Mouse (Mus musculus): Measurements from ENCODE around the gene Car14.
A peak's percentile ranks its signal among the peaks of the same experiment; 100 is the strongest.
"Not testable (repeated sequence)": the region's sequence is repeated elsewhere in the genome, so short reads cannot be mapped to it uniquely, and the experiment has no call there.

Gene Car14

DNA sequence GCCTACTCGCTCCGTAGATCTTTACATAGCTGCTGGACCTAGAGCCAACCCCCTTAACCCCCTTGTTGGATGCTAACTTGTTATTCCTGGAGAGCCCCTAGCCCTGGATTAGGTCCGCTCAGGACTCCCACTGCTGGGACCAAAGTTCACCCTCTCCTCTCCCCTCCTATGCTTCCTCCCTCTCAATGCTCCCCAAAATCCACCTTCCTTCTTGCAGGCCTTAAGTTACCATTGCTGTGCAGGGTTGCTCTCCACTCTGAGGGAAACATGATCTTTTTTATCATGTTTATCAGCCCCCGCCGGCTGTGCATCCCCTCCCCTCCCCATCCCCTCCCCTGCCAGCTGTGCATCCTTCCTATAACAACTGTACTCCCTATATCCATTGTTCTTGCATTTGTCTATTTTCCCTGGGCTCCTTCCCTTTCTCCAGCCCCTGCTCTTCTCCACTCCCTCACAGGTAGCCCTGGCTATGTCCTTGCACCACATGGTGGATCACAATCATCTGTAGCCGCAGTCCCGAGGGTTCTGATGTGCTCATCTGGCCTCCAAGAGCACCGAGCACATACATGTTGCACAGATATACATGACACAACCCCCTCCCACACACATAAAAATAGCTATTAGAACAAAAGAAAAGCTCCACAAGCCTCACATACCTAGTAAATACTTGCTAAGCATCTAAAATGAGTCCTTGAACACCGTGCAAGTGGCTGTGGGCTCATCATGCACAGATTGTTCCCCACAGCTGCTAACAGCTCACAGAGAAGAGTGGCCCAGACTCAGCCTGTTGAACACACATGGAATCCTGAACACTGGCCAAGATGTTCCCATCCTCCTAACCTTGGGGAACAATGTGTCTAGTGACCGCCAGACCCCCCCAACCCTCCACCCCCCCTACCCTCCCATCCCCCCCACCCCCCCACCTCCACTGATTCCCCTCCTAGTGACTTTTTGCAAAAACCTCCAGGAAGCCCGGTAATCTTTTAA lies 12.1 kb downstream of the Car14 start:
- no peak for DNase-seq (ENCODE audit: low spot score in 2 of 2)

DNA sequence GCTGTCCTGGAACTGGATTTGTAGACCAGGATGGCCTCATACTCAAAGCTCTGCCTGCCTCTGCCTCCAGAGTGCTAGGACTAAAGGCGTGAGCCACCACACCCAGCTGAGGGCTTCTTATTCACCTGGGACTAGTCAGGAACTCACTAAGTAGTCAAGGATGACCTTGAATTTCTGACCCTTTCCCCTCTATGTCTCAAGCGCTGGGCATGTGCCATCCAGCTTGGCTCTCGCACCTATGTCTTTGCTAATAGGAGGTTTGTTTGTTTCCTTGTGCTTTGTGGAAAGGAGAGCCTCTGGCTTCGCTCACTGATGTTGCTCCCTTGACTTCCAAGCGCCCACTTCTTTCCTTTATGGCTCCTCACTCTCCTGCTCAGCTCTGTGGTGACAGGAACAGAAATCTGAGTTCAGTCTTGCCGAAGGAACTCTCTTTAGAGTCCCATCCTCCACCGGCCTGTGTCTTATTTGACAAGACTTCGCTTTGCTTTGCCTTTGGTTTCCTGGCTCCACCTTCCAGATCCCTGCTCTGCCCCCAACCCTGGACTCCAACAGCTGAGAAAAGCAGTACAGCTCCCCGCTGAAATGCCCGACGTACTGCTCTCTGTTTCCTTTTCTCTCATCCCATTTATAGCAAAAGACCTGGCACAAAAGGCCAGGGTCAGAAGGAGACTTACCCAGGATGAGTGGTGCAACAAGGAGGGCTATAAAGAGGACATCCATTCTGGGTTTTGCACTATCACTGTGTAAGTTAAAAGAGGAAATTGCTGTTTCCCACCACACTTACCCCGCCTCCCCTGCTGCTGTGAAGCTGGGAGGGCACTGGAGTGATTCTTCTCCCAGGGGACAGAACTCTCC lies 13.1 kb downstream of the Car14 start, which contains the start of gene BC028528:
BC028528 (minus strand) TSS at position 795 of the 855 bp plus-strand sequence.
- peak; percentile 60 to 72 for DNase-seq (ENCODE audit: low spot score in 2 of 2)

DNA sequence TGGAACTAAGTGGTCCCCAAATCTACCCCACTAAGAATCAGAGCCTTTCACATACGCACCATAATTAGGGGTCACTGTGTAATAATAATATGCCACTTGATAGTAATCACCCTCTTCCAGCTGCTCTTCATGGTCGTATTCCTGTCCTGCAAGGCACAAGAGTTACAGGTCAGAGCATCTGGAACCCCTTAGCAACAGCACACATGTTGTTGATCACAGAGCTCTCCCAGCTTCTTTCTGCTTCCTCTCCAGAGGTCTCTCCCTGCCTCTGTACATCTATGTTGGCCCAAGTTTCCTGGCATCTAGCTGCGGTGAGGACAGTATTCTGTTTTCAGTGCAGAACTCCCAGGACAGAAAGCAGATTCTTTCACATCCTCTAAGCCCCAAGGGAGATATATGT lies 14.8 kb downstream of the Car14 start:
- no peak for DNase-seq (ENCODE audit: low spot score in 2 of 2)

DNA sequence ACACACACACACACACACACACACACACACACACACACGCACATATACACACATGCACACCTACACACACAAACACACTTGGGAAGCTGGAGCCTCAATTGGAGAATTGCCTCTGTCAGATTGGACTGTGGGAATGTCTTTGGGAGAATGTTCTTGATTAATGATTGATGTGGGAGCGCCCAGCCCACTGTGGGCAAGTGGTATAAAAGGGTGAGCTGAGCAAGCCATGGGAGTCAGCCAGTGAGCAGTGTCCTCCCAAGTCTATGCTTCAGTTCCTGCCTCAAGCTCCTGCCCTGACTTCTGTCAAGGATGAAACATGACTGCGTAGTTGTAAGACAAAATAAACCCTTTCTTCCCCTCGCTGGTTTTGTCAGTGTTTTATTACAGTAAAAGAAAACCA lies 16.9 kb downstream of the Car14 start:
- no peak for DNase-seq (ENCODE audit: low spot score in 2 of 2)

DNA sequence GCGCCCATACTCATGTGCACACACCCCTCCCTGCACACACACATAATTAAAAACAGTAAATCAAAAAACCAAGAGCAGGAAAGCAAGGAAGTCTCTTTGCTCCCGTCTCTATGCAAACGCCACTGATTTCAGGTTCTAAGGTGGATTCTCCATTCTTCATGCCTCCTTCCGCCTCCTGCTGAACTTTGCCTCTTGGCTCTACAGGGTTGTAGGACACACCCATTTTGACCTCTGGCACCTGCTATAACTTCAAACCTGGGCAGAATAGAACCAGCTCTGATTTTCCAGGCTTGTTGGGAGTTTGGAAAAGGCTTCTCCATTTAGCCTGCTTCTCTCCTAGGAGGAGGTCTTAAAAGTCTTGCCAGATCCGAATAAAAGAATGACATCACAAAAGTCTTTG lies 20.1 kb downstream of the Car14 start:
- DNase-seq (ENCODE audit: low spot score in 2 of 2): no peak

DNA sequence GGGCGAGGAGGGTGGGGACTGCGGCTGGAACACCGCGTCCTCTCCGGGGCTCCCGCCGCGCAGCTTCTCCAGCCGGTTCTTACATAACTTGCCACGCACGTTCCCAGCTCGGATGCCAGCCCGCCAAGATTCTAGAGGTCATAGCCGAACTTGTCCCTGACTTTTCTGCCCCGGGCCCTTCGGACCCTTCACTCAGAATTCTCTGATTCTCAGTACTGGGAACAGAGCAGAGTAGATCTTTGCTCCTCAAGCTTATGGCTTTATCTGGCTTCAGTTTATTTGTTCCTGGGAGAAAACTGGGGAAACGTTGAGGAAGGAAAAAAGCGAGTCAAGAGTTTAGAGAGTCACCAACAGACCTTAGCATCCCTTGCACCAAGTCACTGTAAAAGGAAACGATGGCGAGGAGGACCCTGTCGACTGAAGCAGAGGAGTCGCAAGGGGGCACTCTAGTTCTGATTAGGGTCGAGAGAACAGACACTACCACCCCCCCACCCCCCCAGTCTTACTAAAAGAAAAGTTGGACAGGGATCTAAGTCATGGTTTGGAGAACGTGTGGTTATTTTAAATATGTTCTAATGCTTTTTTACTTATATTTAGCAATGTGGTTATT lies 21.6 kb downstream of the Car14 start:
- peak; percentile 77 to 84 for DNase-seq (ENCODE audit: low spot score in 2 of 2)

DNA sequence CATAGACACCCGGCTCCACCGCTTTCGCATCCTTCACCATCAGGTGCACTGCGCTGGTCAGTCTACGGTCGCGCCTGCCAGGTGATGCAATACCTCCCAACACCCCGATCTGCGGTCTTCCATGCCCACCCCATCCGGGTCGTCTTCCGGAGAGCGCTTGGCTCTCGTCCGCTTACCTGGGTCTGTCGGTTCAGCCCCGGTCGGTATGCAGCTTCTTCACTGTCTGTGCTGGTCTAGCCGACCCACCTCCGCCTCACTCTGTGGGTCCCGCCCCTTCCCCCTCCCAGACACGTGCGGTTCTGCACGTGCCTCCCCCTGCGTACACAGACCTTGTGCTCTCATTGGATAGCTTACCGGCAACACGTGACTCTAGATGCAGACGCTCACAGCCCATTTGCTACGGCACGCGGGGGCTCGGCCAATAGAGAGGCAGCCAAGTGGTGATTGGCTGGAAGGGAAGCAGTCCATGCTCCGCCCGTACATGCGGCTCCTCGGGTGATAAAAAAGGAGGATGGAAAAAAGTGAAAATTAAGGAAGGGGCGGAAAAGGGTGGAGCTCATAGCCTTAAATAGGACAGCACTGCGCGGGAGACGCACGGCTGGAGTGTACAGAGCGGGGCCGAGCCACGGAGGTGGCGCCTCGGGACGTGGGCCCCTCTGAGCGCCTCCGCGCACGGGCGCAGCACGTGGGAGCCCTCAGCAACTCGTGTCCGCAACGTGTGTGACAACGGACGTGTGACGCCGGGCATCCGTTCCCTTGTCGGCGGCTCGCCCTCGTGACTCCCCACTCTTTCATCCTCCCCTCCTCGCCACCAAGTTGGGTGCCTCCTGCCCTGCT lies 22.3 kb downstream of the Car14 start, which contains the start of gene Ciart:
Ciart (minus strand) TSS at position 273 of the 837 bp plus-strand sequence.
- DNase-seq (ENCODE audit: low spot score in 2 of 2): peak; percentile 98 to 99

DNA sequence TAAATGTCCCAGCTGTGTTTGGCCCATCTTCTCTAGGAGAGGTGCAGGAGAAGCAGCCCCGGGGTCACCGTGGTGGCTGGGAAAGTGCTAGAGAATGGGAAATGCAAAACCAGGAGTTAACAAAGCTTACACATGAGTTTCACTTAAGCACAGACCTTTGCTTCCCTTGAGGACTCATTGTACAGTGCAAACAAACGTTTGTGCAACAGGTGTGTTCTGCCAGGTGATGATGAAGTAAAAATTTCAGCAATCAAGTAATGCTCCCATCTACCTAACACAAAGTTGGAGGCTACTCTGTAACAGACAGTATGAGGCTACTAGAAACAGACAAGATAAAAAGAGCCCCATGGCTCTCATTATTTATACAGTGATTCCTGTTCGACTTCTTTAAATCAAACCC lies 25.4 kb downstream of the Car14 start:
- no peak for DNase-seq (ENCODE audit: low spot score in 2 of 2)

DNA sequence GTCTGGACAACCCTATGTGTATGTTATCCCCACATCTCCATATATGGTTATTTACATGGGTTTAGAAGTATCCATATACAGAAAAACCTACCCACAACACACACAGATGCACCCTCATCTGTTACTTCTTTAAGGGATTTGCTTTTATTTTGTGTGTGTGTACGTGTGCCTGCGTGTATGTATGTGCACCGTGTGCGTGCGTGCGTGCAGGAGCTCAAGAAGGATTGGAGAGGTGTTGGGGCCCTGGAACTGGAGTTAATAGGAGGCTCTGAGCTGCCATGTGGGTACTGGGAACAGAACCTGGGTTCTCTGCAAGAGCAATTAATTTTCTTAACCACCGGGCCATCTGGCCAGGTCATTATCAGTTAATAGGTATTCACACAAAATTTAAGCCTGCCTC lies 32.4 kb downstream of the Car14 start:
- DNase-seq (ENCODE audit: low spot score in 2 of 2): no peak

DNA sequence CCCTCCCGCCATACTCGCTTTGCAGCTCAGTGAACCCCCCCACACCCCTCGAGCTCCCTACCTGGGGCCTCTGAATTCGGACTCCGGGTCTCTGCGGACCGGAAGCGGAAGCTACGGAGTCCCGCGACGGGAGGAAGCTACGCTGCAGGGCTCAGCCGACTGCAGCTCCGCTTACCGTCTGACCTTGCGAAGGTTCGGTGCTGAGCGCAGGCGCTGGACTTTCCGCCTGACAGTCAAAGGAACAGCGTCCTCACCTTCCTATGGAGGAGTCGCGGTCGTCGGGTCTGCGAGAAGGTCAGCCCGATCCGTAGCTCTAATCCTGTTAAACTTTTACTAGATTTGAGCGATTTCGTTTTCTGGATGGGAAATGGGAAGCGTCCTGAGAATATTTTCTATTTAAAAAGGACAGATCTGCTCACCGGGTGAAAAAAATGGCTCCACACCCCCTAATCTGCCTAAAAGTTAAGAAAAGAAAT lies 33.1 kb downstream of the Car14 start, which contains the start of gene Mrps21:
Mrps21 (minus strand) TSS at position 128 of the 476 bp plus-strand sequence.
- peak; percentile 88 to 90 for DNase-seq (ENCODE audit: low spot score in 2 of 2)

DNA sequence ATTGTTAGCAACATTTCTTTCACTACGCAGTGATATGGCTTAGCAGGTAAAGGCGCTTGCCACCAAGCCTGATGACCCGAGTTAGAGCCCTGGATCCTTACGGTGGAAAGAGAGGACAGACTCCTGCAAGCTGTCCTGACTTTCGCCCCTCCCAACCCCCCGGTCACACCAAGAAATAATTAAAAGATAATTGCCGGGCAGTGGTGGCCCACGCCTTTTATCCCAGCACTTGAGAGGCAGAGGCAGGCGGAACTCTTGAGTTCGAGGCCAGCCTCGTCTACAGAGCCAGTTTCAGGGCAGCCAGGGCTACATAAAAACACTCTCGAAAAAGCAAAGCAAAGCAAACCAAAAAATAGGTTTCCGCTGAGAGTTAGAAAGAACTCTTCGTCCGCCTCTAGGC lies 33.5 kb downstream of the Car14 start:
- DNase-seq (ENCODE audit: low spot score in 2 of 2): no peak

DNA sequence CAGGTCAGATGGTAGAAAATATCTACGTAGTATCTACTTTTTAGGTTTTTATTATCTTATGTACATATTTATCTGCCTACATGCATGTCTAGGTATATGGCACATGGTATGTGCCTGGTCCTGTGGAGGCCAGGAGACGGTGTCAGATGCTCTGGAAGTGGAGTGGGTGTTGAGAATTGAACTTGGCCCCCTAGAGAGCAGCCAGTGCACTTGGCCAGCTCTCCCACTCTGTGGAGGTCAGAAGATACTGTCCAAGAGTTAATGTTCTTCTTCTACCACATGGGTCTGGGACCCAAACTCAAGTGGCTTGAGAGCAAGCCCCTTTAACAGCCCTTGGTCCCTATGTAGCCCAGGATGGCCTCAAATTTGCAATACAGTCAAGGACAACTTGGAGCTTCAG lies 37.1 kb downstream of the Car14 start:
- no peak for DNase-seq (ENCODE audit: low spot score in 2 of 2)

DNA sequence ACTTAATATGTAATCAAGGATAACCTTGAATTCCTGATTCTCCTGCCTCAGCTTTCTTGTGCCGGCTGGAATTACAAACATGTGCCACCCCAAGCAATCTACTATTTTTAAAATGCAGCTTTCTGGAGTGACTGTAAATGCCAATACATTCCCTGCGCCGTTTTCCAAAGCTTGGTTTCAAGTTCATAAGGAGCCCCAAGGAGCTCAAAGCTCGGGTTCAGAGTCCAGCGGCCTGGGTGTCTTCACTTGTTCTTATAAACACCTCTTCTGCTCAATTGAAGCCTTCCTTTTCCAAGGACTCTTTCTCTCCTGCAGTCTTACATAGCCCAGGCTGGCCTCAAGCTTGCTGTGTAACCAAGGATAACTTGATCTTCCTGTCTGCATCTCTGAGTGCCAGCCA lies 38.4 kb downstream of the Car14 start:
- DNase-seq (ENCODE audit: low spot score in 2 of 2): no peak

DNA sequence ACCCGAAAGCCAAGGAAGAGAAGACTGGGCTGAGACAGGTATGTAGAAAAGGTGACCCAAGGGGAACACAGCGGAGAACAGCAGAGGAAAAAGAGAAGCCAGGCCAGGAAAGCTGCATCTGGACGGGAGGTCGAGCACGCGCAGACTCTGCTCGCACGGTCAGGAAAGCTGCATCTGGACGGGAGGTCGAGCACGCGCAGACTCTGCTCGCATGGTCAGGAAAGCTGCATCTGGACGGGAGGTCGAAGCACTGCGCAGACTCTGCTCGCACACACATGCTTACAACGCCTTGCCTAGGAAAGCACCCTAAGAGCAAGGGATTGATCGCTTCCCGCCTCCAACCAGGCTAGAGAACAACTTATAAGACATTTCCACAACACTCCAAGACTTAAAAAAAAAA lies 38.9 kb downstream of the Car14 start:
- no peak for DNase-seq (ENCODE audit: low spot score in 2 of 2)

DNA sequence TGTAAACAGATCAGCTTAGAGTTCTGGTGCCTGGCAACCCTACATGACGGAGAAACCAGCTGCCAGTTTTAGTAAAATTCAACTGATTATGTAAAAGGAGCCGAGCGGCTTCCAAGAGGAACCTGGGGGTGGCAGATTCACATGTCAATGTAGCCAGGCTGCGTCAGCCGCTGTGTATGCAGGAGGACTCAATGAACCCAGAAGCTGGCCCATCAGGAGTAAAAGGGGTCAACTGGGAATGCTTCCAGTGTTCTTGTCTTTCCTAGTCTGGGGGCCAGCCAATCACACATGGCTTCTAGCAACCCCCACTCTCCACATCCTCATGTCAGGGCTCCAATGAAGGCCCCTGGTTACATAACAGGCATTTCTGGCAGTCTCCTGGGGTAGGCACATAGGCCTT lies 39.4 kb downstream of the Car14 start:
- DNase-seq (ENCODE audit: low spot score in 2 of 2): peak; percentile 78 to 84

DNA sequence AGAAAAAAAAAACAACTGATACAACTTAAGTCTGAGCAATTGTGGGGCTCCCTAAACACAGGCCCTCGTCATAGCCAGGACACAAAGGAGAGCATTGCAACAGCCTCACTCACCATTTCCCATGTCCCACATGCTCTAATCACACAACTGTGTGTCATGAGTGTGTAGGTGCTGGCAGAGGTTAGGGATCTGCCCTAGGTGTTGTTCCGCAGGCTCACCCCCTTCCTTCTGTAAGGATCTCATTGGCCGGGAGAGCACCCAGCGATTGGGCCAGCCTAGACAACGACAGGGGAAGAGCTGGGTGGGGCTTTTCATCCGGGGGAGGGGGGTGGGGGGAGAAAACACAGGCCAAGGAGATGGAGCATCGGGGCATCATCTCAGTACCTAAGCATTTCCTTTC lies 40.9 kb downstream of the Car14 start:
- no peak for DNase-seq (ENCODE audit: low spot score in 2 of 2)

DNA sequence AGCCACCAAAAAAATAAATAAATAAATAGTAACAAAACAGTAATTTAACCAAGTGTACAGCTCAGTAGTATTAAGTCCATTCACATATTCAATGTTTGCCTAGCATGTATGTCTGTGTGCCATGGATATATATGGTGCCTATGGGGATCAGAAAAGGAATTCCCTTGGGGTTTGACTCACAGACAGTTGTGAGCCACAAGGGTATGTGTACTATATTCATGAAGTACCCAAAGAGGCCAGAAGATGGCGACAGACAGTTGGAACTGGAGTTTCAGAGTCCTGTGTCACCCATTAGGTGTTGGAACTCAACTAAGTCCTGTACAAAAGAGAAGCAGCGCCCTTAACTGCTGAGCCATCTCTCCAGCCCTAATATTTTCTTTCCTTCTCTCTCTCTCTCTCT lies 42.7 kb downstream of the Car14 start:
- DNase-seq (ENCODE audit: low spot score in 2 of 2): peak; percentile 73 to 86

DNA sequence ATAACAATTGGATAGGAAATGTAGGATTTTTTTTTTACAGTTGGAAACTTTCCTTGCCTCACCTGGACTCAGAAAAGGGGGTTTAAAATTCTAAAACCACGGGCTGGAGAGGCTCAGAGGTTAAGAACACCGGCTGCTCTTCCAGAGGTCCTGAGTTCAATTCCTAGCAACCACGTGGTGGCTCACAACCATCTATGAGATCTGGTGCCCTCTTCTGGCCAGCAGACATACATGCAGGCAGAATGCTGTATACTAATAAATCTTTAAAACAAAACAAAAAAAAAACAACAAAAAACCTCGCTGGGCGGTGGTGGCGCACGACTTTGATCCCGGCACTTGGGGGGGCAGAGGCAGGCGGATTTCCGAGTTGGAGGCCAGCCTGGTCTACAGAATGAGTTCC lies 43.3 kb downstream of the Car14 start:
- no peak for DNase-seq (ENCODE audit: low spot score in 2 of 2)

DNA sequence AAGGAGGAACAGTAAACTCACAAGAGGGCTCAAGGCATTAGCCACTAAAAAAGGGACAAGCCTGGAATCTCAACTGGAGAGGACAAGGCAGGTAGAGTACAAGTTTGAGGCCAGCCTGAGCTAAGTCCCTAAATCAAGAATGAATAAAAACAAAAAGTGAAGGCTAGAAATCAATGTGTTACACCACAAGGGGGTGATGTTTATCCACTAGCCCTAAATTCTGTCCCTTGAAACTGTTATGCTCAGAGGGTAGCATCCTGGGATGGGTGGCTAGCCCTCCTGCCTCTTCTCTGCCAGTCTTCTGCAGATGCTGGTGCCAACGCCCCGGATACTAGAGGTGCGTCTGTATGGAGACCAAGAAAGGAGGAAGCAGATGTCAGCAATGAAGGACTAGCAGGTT lies 44.2 kb downstream of the Car14 start:
- no peak for DNase-seq (ENCODE audit: low spot score in 2 of 2)

DNA sequence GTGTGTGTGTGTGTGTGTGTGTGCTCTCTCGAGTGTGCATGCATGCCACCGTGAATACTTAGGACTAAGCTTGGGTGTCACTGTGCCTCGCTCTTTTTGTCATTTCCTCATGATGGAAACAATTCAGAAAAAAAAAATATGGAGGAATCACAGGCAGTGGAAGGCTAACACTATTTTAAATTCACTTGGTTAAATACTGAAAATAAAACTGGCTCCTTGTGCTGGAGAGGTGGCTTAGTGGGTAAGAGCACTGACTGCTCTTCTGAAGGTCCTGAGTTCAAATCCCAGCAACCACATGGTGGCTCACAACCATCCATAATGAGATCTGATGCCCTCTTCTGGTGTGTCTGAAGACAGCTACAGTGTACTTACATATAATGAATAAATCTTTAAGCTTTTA lies 46.2 kb downstream of the Car14 start:
- DNase-seq (ENCODE audit: low spot score in 2 of 2): not testable (repeated sequence)

DNA sequence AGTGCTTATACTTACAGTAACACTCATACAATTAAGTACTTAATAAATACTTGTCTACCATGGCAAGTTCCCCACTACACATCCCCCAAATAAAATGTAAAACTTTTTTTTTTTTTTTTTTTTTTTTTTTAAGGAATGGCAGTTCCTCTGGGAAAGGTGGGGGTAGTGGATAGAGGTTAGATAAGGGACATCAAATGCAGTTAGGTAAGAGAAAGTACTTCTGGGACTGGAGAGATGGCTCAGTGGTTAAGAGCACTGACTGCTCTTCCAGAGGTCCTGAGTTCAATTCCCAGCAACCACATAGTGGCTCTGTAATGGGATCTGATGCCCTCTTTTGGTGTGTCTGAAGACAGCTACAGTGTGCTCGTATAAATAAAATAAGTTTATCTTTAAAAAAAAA lies 47.4 kb downstream of the Car14 start:
- not testable (repeated sequence) for DNase-seq (ENCODE audit: low spot score in 2 of 2)
